Mouse (Mus musculus) kidney, postnatal 10 days (tissue): Measurements from ENCODE around the gene Rgl1.
"Not testable (repeated sequence)": the region's sequence is repeated elsewhere in the genome, so short reads cannot be mapped to it uniquely, and the experiment has no call there.

Experiments
- DNase-seq: peaks from one replicate; pipeline ENCODE4 v3.0.0; 2021; ENCODE audit warnings: mixed read lengths

The Rgl1 gene

DNA sequence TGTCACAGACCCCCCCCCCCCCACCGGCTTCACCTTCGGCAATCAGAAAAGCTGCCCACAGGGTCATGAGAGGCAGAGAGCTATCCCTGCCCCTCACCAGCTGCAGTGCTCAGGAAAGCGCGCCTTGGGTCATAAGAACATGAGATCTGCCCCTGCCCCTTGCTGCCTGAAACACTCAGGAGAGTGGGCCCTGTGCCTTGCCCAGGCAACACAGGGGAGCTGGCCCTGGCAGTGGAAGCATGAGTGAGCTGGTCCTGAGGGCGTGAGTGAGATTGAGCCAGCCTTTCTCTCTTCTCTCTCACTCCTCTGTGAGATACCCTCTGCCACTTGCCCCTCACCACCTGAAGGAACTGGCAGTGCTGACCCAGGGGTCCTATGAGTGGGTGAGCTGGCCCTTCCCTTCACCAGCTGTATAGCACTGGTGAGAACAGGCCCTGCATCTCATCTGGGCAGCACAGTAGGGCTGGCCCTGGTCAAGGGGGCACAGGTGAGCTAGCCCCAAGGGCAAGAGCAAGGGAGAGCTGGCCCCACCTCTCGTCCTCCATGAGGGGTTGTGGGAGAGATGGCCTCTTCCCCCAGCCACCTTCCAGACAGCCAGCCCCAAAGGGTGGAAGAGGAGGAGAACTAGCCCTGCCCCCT lies 115.2 kb downstream of the Rgl1 start:
- no peak for DNase-seq

DNA sequence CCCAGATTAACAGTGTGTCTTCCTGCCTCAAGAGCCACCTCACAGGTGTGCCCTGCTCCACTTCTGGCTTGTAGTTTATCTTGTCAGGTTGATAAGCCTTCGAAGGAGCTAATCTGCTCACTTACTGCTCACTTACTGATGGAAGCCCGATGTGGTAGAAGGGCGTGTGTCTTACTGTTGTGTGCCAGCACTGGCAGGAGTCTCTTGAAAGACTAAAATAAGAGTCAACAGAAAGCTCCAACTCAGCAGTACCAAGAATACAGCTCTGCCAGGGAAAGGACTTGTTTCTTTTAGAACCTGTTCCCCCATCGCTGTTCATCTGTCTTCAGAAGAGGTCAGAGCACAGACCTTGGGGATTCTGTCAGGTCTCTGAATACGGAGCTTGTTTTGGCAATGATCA lies 118.1 kb downstream of the Rgl1 start:
- DNase-seq, result no peak

DNA sequence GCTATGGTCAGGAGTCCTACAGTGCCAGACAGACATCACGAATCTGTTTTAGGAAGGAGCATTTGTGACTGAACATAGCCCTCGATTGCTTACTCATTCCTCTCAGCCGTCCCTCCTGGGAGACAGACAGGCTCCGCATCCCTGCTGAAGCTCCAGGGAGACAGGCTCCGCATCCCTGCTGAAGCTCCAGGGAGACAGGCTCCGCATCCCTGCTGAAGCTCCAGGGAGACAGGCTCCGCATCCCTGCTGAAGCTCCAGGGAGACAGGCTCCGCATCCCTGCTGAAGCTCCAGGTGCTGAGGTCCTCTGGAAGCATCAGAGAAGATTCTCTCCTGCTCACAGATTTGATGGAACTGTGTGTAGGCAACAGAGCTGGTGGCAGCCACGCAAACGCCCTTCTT lies 123.9 kb downstream of the Rgl1 start:
- DNase-seq, result not testable (repeated sequence)

DNA sequence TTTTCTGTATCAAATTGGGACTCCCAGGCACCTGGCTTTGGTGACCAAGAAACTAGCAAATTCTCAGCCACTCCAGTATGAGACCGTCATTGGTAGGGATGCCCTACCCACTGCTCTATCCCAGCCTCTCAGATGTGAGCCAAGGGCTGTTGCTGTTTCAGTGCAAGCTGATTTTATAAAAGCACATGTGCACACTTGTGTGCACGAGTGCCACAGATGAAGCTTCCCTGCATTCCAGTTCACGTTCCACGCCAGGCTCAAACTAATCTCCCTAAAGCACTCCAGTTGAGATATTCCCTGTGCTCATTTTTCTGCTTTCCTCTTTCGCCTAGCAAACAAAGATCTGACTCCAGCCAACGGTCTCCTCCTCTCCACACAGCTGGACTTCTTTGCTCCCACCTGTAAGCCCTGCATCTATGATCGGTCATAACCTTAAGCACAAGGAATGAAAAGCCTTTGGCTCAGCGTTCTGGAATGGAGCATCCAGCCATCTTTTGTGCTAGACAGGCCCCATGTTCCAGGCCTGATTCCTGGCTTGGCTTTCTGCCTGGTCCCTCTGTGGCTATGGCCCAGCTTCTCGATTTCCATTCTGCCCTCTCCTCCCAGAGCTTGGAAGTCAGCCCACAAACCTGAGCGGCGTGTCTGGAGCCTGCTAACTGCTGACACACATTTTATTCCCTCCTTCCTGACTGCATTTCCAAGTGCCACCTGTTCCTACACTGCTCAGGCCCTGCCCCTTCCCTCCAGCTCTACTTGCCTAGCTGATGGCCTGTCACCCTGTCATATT lies 125.8 kb downstream of the Rgl1 start:
- peak; percentile 85 for DNase-seq

DNA sequence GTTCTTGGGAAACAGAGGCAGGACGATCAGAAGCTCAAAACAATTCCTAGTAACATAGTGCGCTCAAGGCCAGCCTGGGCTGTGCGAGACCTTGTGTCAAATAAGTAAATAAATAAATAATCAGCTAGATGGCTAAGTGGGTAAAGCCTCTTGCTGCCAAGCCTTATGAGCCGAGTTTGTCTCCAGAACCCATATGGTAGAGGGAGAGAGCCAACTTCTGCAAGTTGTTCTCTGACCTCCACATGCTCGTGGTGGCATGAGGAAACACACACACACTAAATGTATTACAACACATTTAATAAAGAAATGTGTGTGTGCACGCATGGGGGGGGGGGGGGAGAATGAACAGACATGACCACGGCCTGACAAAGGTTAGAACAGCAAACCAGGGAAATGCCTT lies 126.8 kb downstream of the Rgl1 start:
- no peak for DNase-seq

DNA sequence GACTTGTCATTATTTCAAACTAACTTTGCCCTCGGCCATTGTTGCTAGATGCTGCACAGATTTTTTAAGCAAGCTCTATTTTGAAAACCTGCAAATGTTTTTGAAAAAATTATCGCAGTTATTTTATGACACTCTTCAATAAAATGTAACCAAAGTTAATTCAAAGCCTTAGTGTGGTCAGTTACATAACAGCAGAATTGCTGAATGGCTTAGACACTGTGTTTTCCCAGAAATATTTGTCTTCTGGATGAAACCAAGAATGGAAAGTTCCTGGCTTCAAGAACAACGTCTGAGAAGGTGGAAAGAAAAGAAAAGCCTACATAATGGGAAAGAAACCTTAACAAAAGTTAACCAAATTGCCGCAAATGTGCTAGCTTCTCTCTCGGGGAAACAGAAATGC lies 131.5 kb downstream of the Rgl1 start:
- no peak for DNase-seq

DNA sequence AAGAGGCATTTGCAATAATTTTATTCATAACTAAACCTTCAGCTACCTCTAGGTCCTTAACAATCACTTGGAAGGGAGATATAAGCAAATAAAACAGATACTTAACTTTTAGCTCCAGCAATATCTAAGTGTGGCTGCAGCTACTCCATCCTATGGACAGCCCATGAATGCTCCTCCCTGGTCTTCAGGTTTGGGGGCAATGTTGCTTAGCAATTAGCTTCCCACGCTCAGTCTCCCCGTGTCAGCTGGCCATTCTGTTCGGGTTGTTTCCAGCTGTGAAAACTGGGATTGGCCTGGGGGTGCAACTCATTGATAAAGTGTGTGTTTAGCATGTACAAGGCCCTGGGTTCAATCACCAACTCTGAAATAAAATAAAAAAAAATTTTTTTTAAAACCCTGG lies 136.4 kb downstream of the Rgl1 start:
- DNase-seq, result no peak

DNA sequence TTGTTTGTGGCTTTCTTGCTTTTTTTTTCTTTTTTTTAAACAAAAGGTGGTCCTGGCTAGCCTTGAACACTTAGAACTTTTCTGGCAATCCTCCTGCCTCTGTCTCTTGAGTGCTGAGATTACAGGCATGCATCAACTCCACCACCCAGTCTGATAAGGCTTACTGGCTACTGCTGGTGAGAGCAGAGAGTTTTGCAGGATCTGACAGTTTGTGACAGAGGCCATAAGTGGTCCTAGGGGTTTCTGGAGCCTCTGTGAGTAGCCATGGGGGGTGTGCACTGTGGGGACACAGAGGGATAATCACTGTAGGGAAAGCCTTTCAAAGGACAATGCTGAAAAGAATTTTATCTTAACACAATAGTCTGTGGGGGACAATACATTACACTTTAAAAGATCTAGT lies 140.5 kb downstream of the Rgl1 start:
- no peak for DNase-seq

DNA sequence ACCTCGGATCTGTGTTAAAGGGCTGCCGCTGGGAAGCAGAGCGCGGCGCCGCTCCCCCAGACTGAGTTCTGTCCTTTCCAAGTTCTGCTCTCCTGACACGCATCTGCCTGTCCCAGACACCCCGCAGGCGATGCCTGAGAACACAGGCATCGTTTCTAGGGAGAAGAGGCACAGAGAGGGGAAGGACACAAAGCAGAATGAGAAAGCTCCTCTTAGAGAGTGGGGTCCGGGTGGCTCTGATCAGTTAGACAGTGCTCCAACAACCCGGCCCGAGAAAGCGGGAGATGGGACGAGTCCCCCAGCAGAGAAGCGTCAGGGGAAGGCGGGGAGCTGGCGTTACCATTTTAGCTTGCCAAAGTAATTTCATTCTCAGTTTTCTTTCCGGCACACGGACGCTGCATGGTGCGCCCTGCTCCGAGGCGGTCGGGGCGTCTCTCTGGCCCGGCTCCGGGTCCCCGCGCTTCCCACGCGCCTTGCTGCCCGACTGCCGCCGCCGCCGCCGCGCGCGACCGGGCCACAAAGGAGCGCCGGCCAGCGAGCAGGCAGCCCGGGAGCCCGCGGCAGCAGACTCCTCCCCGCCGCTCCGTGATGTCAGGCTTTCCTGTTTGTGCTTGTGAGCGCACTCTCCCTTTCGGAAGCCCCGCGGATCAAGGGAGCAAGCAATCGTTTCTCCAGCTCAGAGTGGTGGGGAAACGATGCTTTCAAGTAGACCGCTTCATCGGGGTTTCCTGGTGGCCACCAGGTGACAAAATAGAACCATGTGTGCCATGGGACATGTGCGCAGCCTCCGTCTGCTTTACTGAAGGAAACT lies 141.3 kb downstream of the Rgl1 start:
- DNase-seq, result peak; percentile 92

DNA sequence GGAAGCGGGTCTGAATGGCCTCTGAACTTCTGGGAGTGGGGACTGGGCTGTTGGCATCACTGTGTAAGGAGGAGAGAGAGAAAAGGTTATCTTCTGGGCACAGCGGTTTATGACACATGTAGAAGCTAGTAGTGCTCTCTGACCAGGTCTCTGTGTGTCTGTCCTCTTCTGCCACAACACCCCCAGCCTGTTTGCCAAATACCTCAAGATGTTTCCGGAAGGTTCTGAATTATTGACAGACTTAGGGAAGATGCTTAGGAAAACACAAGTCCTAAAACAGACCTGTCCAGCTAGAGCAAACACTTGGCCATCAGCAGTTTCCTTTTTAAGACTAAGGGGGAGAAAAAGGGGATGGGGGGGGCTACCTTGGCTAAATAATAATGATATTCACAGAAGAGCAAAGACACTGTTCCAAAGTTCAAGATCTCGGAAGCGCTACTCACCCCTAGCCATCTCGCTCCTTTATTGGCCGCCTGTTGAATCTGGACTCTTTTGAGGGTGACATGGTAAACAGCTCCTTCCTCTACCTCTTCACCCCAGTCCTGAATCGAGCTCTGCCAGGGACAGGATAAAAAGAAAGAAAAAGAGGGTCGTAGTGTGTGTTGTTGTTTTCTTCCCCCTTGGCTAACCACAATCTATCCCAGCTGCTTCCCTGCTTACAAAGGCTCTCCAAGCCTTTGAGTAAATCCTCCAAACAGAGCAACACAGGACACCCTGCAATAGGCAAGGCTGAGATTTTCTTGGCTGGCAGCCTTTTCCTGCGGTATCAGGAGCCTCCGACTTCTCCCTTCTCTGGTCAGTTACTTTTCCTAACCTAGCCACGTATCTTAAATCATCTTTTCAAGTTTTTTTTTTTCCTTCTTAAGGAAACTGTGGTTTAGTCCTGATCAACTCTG lies 142.5 kb downstream of the Rgl1 start:
- peak; percentile 65 for DNase-seq

DNA sequence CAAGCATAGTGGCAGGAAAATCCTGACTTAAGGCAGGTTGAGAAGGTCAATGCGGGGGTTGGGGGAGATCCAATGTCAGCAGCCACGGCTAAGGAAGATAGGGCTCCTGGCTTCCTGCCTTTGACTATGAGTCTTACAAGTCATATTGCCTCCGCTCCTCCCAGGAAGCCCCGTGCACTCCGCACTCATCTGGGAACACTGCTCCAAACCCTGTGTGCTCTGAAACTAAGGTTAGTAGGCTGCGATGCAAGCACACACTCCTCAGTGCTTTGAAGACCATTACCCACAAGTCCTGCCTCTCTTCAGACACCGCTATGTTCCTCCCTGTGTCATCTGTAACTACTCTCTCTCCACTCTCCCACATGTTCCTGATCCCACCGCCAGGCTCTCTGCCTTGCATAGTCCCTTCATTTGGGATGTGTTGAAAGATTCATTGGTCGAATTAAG lies 143.4 kb downstream of the Rgl1 start:
- DNase-seq, result peak; percentile 73

DNA sequence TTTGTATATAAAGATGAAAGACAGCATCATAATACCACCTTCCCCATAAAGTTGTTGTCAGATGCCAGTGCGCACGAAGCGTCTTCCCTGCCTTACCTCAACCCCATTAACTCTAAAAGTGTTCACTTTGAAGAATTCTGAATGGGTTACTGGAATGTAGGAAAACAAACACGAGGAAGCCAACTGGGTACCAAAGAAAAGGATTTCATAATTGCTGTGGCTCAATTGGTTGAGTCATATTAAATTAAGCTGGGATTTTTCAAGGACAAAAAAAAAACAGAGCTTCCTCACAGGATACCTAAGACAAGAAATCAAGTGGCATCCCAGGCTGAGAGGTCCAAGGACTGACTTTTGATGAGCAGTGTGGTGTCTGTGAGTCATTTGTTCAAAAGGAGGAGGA lies 144.5 kb downstream of the Rgl1 start:
- no peak for DNase-seq

DNA sequence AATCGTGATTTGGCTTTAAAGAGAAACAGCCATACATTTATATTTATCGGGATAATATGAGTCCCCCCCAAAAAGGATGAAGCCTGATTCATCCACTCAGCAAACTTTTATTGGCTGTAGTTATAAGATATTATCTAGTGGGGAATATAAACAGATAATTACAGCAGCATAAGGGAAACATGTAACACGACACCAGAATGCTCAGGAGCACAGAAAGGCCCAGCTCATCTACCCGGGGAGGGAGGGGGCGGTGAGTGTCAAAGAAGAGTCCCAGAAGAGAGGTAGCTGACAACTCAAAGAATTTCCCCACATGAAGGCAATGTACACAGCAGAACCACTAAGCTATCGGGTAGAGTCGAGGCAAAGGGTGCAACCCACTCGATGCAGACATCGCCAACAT lies 146.8 kb downstream of the Rgl1 start:
- DNase-seq, result no peak

DNA sequence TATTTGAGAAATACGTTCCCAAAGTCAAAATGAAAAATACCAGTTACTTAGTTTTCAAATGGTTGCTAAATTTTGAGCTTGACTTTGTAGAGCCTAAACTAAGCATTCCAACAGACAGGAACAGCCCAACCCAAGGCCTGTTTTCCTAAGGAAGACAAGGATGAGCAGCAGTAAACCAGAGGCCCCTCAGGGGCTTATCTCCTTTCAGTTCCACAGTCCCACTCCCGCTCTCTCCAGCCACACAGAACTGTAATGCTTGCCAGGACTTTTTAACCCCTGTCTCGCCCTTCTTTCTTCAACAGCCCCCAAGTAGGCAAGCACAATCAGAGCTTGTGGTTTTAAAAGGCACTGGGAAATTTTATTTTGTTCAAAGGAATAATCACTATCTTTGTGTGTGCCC lies 147.3 kb downstream of the Rgl1 start:
- no peak for DNase-seq

DNA sequence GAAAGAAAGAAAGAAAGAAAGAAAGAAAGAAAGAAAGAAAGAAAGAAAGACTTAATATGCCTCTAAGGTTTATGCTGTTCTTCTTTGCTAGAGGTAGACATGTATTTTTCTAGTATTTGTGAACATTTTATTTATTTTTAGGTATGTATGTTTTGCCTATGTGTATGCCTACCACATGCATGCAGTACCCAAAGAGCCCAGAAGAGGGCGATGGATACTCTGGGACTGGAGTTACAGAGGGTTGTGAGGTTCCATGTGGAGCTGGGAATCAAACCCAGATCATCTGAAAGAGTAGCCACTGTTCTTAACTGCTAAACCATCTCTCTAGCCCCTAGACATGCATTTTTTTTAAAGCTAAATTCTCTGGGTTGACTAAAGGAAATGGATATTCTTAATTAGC lies 147.8 kb downstream of the Rgl1 start:
- no peak for DNase-seq

DNA sequence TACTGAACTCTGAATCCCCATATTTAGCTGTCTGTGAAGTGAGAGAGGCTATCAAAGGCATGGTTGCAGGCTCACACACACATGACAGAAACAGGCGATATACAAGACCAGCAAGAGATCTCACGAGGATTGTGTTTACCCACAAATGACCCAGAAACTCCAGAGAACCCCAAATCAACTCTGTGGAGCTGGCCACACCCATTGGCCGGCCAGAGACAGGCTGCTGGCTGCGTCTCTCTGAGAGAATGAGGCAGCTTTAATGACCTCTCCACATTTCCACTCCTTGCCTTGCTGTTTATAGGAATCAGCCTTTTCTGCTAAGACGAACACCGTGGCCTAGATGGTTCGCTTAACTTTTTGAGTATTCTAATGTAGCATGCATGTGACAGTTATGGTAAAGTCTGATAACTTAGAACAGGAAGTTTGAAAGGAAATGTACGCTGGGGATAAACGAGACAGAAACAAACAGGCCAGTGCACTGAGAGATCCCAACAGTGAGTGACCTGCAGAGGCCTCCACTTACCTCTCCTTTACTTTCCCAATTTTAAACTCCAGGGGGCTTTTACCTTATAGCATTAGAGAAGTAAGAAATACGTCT lies 148.3 kb downstream of the Rgl1 start:
- DNase-seq, result no peak

DNA sequence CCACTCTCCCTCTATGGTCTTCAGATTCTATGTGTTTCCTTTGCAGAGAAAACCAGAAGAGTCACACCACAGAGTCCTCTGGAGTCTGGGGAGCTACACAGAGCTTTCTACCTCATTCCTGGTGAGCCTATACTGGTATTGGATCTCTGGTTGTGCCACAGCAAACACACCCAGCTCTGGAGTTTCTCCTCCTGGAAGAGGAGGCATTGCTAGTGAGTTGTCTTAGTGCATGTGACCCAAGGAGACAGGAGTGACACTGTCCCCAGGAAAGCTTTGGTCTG lies 149.4 kb downstream of the Rgl1 start:
- DNase-seq, result no peak

DNA sequence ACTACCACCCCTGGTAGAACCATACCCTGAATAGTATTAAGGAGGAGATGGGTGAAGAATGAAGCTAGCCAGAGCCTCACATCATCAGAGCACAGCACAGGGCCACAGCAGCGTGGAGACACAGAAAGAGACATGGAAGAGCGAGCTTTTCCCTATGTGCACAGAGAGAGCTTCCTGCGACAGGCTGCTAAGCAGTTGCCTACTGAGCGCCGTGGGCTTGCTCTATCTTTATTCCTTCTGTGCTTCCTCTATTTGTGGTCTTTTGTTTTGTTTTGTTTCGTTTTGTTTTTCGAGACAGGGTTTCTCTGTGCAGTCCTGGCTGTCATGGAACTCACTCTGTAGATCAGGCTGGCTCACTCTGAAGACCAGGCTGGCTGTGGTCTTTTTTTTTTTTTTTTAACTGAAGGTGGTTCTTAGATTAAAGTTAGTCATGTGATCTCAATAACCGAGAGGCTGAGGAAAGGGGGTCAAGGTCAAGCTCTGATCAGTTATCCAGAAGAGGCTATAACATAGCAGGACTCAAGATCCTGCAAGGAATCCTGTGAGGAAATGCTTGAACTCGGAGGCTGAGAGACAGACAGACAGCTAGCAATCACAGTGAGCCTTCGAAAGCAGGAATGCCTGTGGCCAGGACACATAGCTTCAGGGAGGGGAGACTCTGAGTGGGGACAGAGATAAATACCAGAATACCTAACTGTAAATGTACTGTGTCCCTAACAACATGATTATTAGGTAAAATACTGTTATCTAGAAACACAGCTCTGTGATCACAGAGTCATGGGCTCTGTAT lies 150.0 kb downstream of the Rgl1 start:
- DNase-seq, result no peak

DNA sequence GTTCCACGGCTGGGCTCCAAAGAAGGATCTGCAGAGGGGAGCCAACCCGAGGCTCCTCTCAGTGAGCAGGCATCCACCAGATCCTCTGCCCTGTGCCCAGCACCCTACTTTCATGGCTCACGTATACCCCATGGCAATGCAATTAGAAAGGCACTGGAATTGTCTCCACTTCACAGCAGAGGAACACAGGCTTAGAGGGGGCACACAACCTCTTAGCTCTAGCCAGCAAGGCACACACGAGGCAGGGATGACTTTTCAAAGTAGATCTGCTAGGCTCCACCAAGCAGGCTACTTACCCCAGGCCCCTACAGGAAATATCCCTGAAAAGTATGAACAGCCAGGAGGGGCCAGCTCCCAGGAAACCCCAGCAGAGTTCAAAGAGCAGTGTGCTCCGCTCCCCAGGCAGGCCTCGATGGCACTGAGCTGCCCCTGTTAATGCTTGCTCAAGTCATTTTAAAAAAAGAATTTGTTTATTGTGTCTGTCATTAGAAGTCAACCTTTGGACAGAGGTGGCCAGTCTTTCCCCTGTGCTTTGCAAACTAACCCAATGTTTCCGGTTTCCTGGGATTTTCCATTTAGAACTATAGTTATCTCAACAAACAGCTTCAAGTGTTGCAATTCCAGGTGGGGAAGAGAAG lies 151.3 kb downstream of the Rgl1 start:
- DNase-seq, result peak; percentile 54

DNA sequence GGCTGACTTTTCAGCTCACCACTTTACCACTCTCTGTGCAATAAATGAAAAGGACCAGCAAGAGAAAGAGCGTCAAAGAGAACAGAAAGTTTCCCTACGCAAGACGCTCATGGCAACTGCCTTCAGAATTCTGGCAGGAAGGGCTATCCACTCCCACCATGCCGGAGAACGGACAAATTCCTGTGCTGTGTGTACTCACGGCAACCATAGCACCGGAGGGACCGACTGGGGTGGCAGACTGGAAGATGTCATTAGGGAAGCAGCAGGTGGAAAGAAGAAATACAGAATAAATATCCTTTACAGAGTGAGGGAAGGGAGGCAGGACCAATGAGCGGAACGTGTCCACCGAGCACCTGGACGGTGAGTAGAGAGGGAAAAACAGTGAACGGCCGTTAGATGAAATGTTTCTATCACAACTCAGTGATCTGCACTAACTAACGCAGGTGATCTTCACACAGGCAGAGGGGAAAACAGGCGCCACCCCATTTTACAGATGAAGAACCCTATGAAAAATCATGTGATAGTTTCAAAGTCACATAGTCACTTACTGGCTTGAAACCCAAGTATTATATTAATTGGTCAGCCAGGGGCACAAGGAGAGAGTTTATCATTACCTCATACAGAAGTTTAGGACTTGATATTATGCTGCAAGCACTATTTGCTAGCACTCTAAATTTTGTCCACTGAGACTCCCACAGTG lies 152.8 kb downstream of the Rgl1 start:
- DNase-seq, result no peak
